Mouse (Mus musculus) lung, postnatal 0 days (tissue): ENCODE measurements at regions not wholly inside any gene's neighbourhood (a gene's known extent, or its start where the extent isn't known, plus 50 kb on each side); places are given as distances from the start of the nearest gene placed in this dataset.

Experiments
- ATAC-seq: fragments of 200-750 bp; cut with Nextera tagmentation; 2 replicates; pipeline ENCODE4 v1.8.0; 2017; ENCODE audit warnings: moderate library complexity
- DNase-seq: peaks from one replicate; pipeline ENCODE4 v3.0.0-alpha.2; 2016; ENCODE audit warnings: low spot score
- H3K27ac ChIP-seq: fragments of 300-500 bp; sonication (generic); 2 replicates; pipeline ENCODE4 v1.5.1; 2014; ENCODE audit warnings: antibody characterized with exemption, mild to moderate bottlenecking, low read length, mixed read lengths
- H3K27me3 ChIP-seq: fragments of 300-500 bp; sonication (generic); replicated peaks from 2 replicates; pipeline ENCODE4 v1.6.1; 2014; ENCODE audit warnings: low read length, mixed read lengths; ENCODE audit not compliant: insufficient read depth
- H3K36me3 ChIP-seq: fragments of 300-500 bp; sonication (generic); 2 replicates; pipeline ENCODE4 v1.6.1; 2014; ENCODE audit warnings: low read length, mixed read lengths; ENCODE audit not compliant: insufficient read depth
- H3K4me1 ChIP-seq: fragments of 300-500 bp; sonication (generic); 2 replicates; pipeline ENCODE4 v1.6.1; 2014; ENCODE audit warnings: antibody characterized with exemption, low read depth, low read length, mixed read lengths; ENCODE audit not compliant: insufficient read depth
- H3K4me2 ChIP-seq: fragments of 300-500 bp; sonication (generic); replicated peaks from 2 replicates; pipeline ENCODE4 v1.6.1; 2014; ENCODE audit warnings: low read depth, mild to moderate bottlenecking, low read length, moderate library complexity, mixed read lengths
- H3K4me3 ChIP-seq: fragments of 300-500 bp; sonication (generic); 2 replicates; pipeline ENCODE4 v1.5.1; 2014; ENCODE audit warnings: low read depth, low read length
- H3K9ac ChIP-seq: fragments of 300-500 bp; sonication (generic); replicated peaks from 2 replicates; pipeline ENCODE4 v1.6.1; 2014; ENCODE audit warnings: low read depth, mild to moderate bottlenecking
- H3K9me3 ChIP-seq: fragments of 300-500 bp; sonication (generic); 2 replicates; pipeline ENCODE4 v1.6.1; 2016; ENCODE audit warnings: low read length, mixed read lengths
- CTCF ChIP-seq: IDR thresholded peaks from 2 replicates; pipeline ENCODE4 v1.5.1; 2016; ENCODE audit warnings: antibody characterized with exemption, mild to moderate bottlenecking
- EP300 ChIP-seq: IDR thresholded peaks from 2 replicates; pipeline ENCODE4 v1.6.1; 2016; ENCODE audit warnings: antibody characterized with exemption, mild to moderate bottlenecking, control low read depth
- WGBS: fragments of 180-500 bp; shearing (Covaris S2); extraction: QIAGEN DNeasy Blood & Tissue Kit; methylation state at CpG from one replicate; pipeline ENCODE4 v1.1.7; 2014; 5-methylcytosine and 5-hydroxymethylcytosine counted together

DNA sequence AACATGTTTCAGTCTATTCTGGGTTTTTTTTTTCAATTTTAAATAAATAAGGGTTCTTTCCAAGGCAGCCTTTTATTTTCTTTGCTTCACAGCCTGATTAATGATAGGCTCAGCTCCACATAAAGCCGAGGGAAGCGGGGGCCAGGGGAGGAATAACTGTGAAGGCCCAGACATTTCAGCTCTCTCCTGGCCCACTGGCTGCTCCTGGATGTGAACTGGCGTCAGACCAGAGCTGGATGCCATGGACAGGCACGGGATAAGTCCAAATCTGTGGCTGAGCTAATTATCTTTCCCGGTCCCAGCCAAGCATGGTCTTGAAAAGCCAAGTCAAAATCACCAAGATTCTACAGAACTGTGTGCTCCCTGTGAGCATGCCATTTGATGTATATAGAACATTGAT, 105.1 kb upstream of the Ypel5 start:
- 65% methylated on average over 5 of the region's 5 CpGs for WGBS
- TF ChIP-seq CTCF, result no peak
- TF ChIP-seq EP300, result no peak

DNA sequence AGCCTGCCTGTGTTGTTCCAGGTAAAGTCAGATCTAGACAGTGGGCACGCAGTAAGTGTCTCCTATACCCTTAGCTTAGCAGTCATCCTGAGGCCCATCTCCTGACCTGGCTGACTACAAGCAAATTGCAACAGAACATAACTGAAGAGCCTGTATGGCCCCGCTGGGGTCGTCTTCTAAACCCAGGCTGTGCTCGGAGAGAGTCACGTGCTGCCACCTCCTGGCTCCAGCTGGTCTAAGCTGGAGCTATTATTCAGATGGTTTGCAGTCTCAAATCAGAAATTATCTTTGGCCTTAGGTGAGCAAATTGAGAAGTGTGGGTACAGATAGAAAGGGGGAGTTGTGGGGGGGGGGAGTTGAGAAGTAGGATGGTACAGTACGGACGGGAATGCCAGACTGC, 115.5 kb upstream of the Ypel5 start:
- no peak for DNase-seq
- TF ChIP-seq EP300 (no peak), CTCF (peak; percentile 35)
- Histone ChIP-seq H3K4me3 (no peak overlapping the region), H3K27ac (no peak overlapping the region), H3K9me3 (no peaks in the 10 kb centered on the region), H3K4me1 (no peaks in the 10 kb centered on the region), H3K27me3 (no peaks in the 10 kb centered on the region), H3K4me2 (no peak overlapping the region), H3K36me3 (no peaks in the 10 kb centered on the region), H3K9ac (no peak overlapping the region)
- WGBS, result 46% methylated on average over 7 of the region's 7 CpGs
- no peak for ATAC-seq

More for the DNA sequence above, 105.1 kb upstream of the Ypel5 start:
- Histone ChIP-seq H3K9me3 (no peaks in the 10 kb centered on the region), H3K36me3 (no peaks in the 10 kb centered on the region), H3K4me1 (no peaks in the 10 kb centered on the region), H3K27ac (no peak overlapping the region), H3K27me3 (no peaks in the 10 kb centered on the region), H3K4me2 (no peak overlapping the region), H3K9ac (no peak overlapping the region), H3K4me3 (no peak overlapping the region)
- ATAC-seq (no peak), DNase-seq (no peak)

DNA sequence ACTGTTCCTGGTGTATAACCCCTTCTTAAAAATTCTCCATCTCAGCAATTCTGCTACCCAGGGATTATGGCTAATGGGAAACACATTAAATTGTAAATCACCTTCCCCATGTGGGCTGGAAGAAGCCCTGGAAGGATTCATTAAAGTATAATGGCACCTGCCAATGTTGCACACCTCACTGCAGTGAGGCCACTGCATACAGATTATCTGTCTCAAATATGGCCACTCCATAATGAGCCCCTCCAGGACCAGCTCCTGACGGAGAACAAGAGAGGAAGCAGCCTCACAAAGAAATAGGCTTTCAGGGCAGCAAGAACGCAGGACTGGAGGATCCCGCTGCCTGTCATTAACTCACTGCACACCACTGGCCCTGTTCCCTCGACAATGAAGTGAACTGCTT, 115.2 kb upstream of the Alk start:
- Histone ChIP-seq H3K27ac (no peak overlapping the region), H3K9me3 (no peaks in the 10 kb centered on the region), H3K4me2 (no peak overlapping the region), H3K9ac (no peak overlapping the region), H3K27me3 (no peaks in the 10 kb centered on the region), H3K4me3 (no peak overlapping the region), H3K4me1 (no peaks in the 10 kb centered on the region), H3K36me3 (no peaks in the 10 kb centered on the region)
- no peak for DNase-seq
- 67% methylated on average over 4 of the region's 4 CpGs for WGBS
- TF ChIP-seq CTCF, result no peak
- no peak for TF ChIP-seq EP300
- no peak for ATAC-seq

DNA sequence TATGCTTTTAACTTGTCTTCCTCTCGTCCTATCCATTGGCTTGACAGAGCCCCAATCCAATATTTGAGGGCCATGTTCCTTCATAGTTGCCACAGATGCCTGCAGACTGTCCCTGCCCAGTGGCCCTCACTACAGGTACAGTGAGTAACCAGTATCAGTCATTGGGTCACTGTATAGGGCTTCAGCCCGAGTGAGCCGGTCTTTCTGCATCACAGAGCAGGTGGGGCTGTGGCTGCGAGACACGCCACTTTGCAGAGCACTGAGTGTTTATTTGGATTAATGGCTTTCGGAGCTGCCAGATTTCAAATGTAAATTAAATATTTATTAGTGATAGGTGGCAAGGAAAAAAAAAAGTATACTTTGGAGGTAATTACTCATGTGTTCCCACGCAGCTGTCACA, 87.2 kb upstream of the Alk start:
- Histone ChIP-seq H3K27me3 (no peaks in the 10 kb centered on the region), H3K4me3 (no peak overlapping the region), H3K4me2 (no peak overlapping the region), H3K27ac (no peak overlapping the region), H3K9me3 (no peaks in the 10 kb centered on the region), H3K36me3 (no peaks in the 10 kb centered on the region), H3K9ac (no peak overlapping the region), H3K4me1 (no peaks in the 10 kb centered on the region)
- ATAC-seq (no peak), DNase-seq (no peak)
- TF ChIP-seq CTCF (no peak), EP300 (no peak)
- 46% methylated on average over 7 of the region's 7 CpGs for WGBS

DNA sequence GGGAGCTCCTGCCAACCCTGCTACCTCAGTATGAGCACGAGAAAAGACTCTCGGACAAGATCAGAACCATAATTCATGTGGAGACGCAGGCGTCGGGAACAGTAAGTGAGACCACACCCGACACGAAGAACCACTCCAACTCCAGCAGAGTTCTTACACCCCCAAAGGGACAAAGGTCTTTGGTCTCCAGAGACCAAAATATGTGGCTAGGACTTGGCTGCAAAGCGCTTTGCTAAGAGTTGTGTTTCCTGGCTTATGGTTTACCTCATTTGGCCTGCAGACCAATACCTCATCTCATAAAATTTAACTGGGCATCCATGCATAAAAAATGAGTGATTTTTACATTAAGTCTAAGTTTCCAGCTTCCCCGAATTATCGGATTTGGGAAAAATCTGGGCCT, 85.2 kb upstream of the Alk start:
- Histone ChIP-seq H3K27ac (no peak overlapping the region), H3K36me3 (no peaks in the 10 kb centered on the region), H3K27me3 (no peaks in the 10 kb centered on the region), H3K4me3 (no peak overlapping the region), H3K9ac (no peak overlapping the region), H3K4me1 (no peaks in the 10 kb centered on the region), H3K4me2 (no peak overlapping the region), H3K9me3 (no peaks in the 10 kb centered on the region)
- DNase-seq (no peak), ATAC-seq (no peak)
- no peak for TF ChIP-seq CTCF
- no peak for TF ChIP-seq EP300
- 87% methylated on average over 10 of the region's 10 CpGs for WGBS

DNA sequence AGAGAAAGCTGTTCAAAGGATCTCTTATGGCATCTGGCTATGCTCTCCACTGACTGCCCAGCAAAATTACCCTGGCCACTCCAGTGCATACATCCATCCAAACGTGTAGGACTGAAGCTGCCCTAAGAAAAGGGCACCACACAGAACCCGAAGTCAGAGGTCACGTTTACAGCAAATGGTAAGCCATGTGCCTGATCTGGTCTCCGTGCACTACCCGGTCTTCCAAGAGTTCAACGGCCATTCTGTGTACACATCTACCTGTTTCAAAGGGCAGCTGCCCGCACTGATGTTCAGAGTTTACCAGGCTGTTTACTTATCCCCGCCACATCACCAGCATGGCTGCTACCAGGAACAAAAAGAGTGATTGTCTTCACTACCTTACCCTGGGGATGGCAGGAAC, 84.4 kb upstream of the Alk start:
- H3K4me3 ChIP-seq, result no peak overlapping the region
- no peak for DNase-seq
- H3K27ac ChIP-seq, result no peak overlapping the region
- no peaks in the 10 kb centered on the region for H3K4me1 ChIP-seq
- H3K36me3 ChIP-seq, result no peaks in the 10 kb centered on the region
- no peaks in the 10 kb centered on the region for H3K27me3 ChIP-seq
- no peak overlapping the region for H3K9ac ChIP-seq
- H3K9me3 ChIP-seq, result no peaks in the 10 kb centered on the region
- TF ChIP-seq EP300 (no peak), CTCF (no peak)
- ATAC-seq, result no peak
- H3K4me2 ChIP-seq, result no peak overlapping the region
- 55% methylated on average over 8 of the region's 8 CpGs for WGBS

DNA sequence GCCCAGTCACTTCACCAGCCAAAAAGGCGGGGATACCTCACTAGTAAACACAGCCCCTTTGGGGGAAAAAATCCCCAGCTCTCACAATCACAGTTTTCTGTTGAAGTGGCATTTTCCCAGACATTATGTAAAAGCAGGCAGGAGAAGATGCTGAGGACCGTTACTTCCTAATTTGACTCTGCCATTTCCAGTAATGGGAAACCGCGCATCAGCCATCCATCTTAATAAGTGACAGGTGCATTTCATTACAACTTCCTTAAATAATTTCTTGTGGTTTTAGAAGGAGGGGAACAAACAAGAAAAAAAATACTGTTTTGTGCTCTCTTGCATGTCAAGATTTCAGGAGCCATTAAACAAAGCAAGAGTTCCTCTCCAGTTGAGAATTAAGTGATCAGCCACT, 70.2 kb upstream of the Alk start:
- Histone ChIP-seq H3K27me3 (no peaks in the 10 kb centered on the region), H3K36me3 (no peaks in the 10 kb centered on the region), H3K4me1 (no peaks in the 10 kb centered on the region), H3K9ac (no peak overlapping the region), H3K4me2 (no peak overlapping the region), H3K4me3 (no peak overlapping the region), H3K27ac (no peak overlapping the region), H3K9me3 (no peaks in the 10 kb centered on the region)
- ATAC-seq, result no peak
- no peak for TF ChIP-seq CTCF
- TF ChIP-seq EP300, result no peak
- 68% methylated on average over 4 of the region's 4 CpGs for WGBS
- DNase-seq, result no peak
